Mouse (Mus musculus): ENCODE data around the gene Tom1.

The Tom1 gene

GRCm38 (mm10) chr8:75033511-75034243, at the start of gene Tom1:
TSS of gene Tom1 (plus strand) at chr8:75033705.
- peak; percentile 99 for DNase-seq (ENCODE audit: low read depth, low spot score)

DNA sequence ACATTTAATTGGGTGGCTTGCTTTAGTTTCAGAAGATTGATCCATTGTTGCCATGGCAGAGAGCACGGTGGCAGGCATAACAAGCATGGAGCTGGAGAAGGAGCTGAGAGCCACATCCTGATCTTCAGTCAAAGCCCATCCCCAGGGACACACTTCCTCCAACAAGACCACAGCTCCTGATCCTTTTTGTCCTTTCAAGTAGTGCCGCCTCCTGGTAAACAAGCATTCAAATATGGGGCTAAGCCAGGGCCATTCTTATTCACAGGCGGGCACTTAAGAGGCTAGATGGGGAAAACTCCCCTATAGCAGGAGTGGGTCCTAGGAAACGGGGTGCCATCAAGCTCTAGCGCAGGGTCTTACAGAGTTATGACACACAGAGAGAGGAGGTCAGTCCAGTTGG, 46.1 kb upstream of the Tom1 start:
- peak; percentile 64 for DNase-seq (ENCODE audit: low read depth, low spot score)

DNA sequence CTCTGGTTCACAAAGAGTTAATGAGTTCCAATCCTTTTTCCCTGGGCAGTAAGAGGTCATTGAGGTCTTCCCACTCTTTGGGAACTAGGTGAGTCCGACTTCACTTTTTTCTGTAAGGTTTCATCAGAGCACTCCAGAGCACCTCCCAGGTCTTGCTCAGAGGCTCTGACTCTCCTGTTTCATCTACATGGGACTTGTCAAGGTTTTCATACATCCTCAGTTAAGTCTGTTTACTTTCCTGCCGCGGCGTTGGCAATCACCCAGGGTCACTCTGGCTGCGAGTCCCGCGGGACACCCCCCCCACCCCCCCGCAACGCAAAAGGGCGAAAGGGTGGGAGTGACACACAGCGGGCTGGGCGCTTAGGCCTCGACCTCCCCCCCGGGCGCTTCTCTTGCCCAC, 43.5 kb upstream of the Tom1 start:
- DNase-seq (ENCODE audit: low read depth, low spot score), result no peak

- no peak for DNase-seq (ENCODE audit: low read depth, low spot score)
These were observed 40.4 kb upstream of the Tom1 start, which contains the start of gene Hmgxb4 for GRCm38 (mm10) chr8:74993081-74993474. TSS of gene Hmgxb4 (plus strand) at chr8:74993356.

GRCm38 (mm10) chr8:74993475-74994451, 39.7 kb upstream of the Tom1 start:
- peak; percentile 94 for DNase-seq (ENCODE audit: low read depth, low spot score)

GRCm38 (mm10) chr8:74994540-74994939, 39.0 kb upstream of the Tom1 start:
- DNase-seq (ENCODE audit: low read depth, low spot score), result peak; percentile 78

- DNase-seq (ENCODE audit: low read depth, low spot score), result no peak
These were observed 33.1 kb upstream of the Tom1 start for GRCm38 (mm10) chr8:75000431-75000830.

DNA sequence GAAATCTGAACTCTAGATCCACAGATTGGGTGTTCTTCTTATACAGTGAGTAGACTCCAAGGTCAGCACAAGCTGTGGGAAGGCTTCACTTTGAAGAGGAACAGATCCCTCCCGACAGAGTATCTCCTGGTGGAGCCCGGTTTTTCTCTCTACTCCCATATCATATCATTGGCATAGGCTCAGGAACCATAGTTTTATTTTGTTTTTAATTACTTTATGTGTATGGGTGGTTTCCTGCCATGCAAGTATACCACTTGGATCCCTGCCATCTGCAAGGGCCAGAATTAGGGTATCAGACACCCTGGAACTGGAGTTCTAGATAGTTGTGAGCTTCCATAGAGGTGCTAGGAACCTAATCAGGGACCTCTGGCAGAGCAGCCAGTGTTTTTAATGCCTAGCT, 24.7 kb upstream of the Tom1 start:
- DNase-seq (ENCODE audit: low read depth, low spot score), result no peak

GRCm38 (mm10) chr8:75013557-75013956, 19.9 kb upstream of the Tom1 start:
- peak; percentile 67 for DNase-seq (ENCODE audit: low read depth, low spot score)

DNA sequence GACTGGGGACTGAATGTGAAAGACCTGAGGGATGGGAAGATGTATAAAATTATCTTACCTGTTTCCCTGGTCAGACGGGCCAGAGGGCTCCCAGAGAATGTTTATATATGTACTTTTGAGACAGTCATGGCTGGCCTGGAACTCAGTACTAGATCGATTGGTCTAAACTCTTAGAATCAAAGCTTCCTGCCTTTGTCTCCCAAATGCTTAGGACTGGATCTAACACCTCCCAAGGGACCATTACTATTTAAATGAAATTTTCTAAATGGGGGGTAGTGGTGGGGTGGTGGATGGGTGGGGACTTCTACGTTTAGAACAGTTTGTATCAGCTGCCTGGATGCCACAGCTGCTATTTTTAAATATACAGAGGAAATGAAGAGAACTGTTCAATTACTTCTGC, 19.5 kb upstream of the Tom1 start:
- peak; percentile 77 for DNase-seq (ENCODE audit: low read depth, low spot score)

GRCm38 (mm10) chr8:75015981-75016380, 17.5 kb upstream of the Tom1 start:
- peak; percentile 92 for DNase-seq (ENCODE audit: low read depth, low spot score)

GRCm38 (mm10) chr8:75016422-75016821, 17.1 kb upstream of the Tom1 start:
- DNase-seq (ENCODE audit: low read depth, low spot score), result no peak

GRCm38 (mm10) chr8:75018274-75018972, 15.1 kb upstream of the Tom1 start:
- DNase-seq (ENCODE audit: low read depth, low spot score), result peak; percentile 95

GRCm38 (mm10) chr8:75023660-75024316, 9.7 kb upstream of the Tom1 start:
- peak; percentile 74 for DNase-seq (ENCODE audit: low read depth, low spot score)

- DNase-seq (ENCODE audit: low read depth, low spot score), result peak; percentile 92
These were observed 7.7 kb upstream of the Tom1 start for GRCm38 (mm10) chr8:75025809-75026208.

GRCm38 (mm10) chr8:75030453-75031024, 3.0 kb upstream of the Tom1 start:
- peak; percentile 43 for DNase-seq (ENCODE audit: low read depth, low spot score)

DNA sequence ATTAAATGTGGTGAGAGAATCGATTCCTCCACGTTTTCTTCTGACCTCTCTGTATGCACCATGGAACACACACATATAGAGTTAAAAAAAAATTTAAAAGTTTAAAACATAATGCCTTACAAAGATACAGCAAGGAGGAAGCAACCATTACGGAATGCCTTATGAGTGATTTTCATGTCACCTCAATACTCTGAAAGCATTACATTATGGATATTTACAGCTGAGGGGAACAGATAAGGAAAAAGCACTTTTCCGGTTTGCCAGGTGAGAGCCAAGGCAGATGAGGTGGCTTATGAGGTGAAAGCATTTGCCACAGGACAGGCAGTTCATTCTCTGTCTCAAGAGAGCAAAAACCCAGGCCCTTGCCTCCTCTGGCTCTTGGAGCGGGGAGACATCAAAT, 544 bp upstream of the Tom1 start:
- DNase-seq (ENCODE audit: low read depth, low spot score), result no peak

GRCm38 (mm10) chr8:75034285-75034684, 780 bp downstream of the Tom1 start:
- no peak for DNase-seq (ENCODE audit: low read depth, low spot score)

DNA sequence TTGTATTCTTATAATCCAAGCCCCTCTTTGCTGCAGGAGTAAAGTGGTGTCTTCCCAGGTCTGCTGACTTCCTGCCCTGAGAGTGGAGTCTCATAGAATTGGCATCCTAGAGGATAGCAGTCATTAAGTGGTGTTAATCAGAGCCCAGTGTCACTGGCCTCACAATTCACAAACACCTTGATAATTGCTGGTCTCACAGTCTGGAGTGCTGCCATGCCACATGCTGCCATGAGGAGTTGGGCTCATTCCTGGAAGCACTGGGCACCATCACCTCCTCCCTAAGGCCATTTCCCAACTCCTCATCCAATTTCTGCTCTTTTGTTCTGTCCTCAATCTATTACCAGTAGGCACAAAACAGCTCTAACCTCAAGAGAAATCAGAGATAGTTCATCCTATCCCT, 2.1 kb downstream of the Tom1 start:
- DNase-seq (ENCODE audit: low read depth, low spot score), result no peak

DNA sequence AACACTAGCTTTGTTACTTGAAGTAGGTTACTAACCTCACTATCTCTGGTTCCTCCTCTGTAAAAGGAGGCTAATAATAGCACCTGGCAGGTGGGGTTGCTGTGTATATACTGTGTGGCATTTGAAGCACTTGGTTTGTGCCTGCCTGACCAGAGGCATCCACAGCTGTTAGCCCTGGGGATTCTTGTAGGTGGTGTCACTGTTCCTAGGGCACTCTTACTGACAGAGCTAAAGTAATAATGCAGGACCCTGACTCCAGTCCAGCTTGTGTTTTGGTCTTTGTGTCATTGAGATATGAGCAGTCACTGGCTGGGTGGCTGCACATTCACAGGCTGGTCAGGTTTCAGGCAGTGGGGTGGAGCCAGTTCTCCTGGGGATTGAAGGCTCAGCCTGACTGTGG, 5.0 kb downstream of the Tom1 start:
- no peak for DNase-seq (ENCODE audit: low read depth, low spot score)

DNA sequence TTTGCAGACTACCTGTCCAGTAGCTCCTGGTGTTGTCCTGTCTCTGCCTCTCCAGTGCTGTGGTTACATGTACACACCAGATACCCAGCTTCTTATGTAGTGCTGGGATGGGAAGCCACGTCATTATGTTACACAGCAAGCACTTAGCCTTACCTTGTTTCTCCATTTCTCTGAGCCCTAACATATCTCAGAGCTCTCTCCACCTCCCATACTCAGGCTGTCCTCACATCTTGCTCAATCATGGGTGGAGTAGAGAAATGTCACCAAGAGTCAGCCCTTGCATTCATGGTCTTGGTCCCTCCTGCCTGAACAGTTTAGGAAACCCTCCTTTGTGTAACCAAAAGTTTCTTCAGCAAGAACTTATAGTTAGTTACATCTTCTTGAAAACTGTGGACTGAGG, 6.2 kb downstream of the Tom1 start:
- DNase-seq (ENCODE audit: low read depth, low spot score), result no peak

Data from ES-CJ7 (cell line).